Mouse (Mus musculus): Measurements from ENCODE around the gene A830031A19Rik. TPM values are rescaled to one million over a fixed set of nuclear protein-coding genes. Genes with fewer than 3 reads are reported as not detected.

A830031A19Rik gene
- polyA plus RNA-seq, 1 experiment from 2014 or later: not detected

DNA sequence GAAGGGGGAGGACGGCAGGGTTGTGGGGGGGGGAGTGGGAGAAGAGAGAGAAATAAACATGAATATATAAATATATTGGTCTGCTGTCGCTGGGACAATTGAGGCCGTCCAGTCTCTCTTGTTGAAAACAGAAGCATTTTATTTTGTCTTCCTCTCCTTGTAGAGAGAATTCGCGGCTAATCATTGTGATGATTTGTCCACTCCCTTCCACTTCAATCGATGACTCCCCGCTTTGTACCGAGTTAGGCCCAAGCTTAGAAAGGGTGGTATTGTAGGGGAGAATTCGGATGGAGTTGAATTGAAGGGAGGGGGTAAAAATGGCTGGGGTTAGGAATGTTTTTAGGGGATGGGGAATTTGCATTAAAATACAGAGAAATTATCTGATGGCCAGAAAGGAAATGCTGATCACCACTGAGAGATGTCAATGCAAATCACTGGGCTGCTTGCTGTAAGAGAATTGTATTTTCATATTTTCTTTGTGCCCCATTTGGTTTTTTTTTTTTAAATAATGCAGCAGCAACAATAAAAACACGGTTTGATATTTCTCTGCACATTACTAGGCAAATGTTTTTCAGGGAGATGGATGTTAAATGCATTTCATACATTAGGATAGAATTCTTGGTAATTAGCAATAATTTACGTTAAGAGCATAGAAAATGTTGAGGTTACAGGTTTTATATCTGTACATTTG, 7.7 kb upstream of the A830031A19Rik start:
- peak overlapping the region; percentile 95 for H3K27ac ChIP-seq (ENCODE audit: low read depth)
- H3K9ac ChIP-seq (ENCODE audit: low read length): peak overlapping the region; percentile 89
- H3K27me3 ChIP-seq (replicated peaks; ENCODE audit: control insufficient read depth, insufficient read depth, low read length): no peaks in the 10 kb centered on the region

DNA sequence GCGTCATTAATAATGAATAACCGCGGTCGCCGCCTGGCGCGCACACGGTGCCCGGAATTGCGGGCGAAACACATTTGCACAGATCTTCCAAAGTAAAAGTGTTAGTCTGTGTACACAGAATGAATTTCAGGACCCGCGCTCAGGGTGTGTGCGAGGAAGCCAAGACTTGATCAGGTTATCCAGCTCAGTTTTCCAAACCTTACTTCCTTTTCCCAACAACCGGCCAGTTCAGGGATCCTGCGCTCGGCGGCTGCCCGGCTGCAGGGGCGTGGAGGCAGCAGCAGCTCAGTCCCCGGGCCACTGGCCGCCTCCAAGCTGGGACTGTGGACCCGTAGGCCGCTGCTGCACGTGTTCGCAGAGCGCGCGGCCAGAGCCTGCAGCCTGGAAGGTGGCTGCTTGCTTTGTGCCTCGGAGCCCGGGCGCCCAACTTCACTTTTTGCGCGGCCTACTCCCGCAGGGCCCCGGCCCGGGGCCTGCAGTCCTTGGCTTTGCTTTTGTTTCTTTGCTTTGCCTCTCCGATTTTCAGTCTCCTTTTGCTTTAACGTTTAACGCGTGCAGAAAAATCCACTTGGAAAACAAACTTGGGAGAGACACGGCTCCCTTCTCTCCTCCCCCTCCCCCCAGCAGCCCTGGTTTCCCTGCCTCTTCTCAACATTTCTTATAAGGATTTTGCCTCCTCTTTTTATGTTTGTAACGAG, 7.0 kb upstream of the A830031A19Rik start:
- Histone ChIP-seq H3K4me2 (ENCODE audit: low read length) (peak overlapping the region; percentile 100), H3K27ac (ENCODE audit: low read depth) (peak overlapping the region; percentile 95), H3K4me1 (replicated peaks; ENCODE audit: control insufficient read depth, insufficient read depth, low read length) (peaks cover 16% of the 10 kb centered on the region), H3K4me3 (ENCODE audit: low read depth, low read length) (peak overlapping the region; percentile 68), H3K36me3 (ENCODE audit: control insufficient read depth, insufficient read depth, low read length) (peaks cover 17% of the 10 kb centered on the region), H3K9ac (ENCODE audit: low read length) (peak overlapping the region; percentile 89), H3K9me3 (ENCODE audit: control insufficient read depth, low read length) (no peaks in the 10 kb centered on the region), H3K27me3 (replicated peaks; ENCODE audit: control insufficient read depth, insufficient read depth, low read length) (no peaks in the 10 kb centered on the region)
- DNase-seq (ENCODE audit: low spot score) (peak; percentile 85), ATAC-seq (replicated peaks; ENCODE audit: low FRiP score, low TSS enrichment, low read depth) (0 out of 2 replicates have a peak, but pooled peaks have one; percentile 1)
- WGBS: under 1% methylated on average over 43 of the region's 43 CpGs

More for the DNA sequence above, 7.7 kb upstream of the A830031A19Rik start:
- H3K4me1 ChIP-seq (replicated peaks; ENCODE audit: control insufficient read depth, insufficient read depth, low read length): peaks cover 17% of the 10 kb centered on the region
- WGBS: 22% methylated on average over 11 of the region's 11 CpGs
- no peaks in the 10 kb centered on the region for H3K9me3 ChIP-seq (ENCODE audit: control insufficient read depth, low read length)
- peak overlapping the region; percentile 68 for H3K4me3 ChIP-seq (ENCODE audit: low read depth, low read length)
- DNase-seq (ENCODE audit: low spot score): peak; percentile 49
- peak overlapping the region; percentile 100 for H3K4me2 ChIP-seq (ENCODE audit: low read length)
- ATAC-seq (replicated peaks; ENCODE audit: low FRiP score, low TSS enrichment, low read depth): no peak
- H3K36me3 ChIP-seq (ENCODE audit: control insufficient read depth, insufficient read depth, low read length): peaks cover 21% of the 10 kb centered on the region

DNA sequence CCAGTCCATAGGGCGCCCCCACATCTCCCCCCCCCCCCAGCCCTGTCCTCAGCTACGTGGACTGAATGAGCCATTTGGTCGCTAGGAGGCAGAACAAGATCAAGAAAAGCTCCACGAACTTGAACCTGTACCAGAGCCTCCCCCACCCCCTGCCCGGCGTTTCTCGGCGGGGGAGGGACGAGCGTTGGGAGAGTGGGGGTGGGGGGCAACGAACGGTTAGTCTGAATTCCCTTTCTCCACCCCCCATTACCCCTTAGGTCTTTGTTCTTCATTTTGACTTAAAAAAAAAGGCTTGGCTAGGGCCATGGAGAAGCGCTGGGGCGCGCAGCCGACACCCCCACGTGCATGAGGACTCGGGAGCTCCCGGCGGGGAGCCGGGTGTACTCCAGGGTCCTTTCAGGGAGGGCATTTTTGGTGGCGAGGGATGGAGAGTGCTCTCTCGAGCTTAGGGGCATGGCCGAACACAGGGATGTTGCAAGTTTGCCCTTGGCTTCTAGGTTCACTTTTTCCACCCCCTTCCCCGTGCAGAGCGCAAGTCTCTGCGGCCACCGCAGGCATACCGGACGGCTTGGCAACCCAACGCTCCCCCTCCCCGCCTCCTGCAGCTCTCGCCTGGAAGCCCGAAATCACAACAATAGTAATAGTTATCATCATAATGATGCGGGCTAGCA, 6.3 kb upstream of the A830031A19Rik start:
- Histone ChIP-seq H3K9me3 (ENCODE audit: control insufficient read depth, low read length) (no peaks in the 10 kb centered on the region), H3K36me3 (ENCODE audit: control insufficient read depth, insufficient read depth, low read length) (peaks cover 10% of the 10 kb centered on the region), H3K27ac (ENCODE audit: low read depth) (peak overlapping the region; percentile 95), H3K9ac (ENCODE audit: low read length) (peak overlapping the region; percentile 89), H3K4me3 (ENCODE audit: low read depth, low read length) (peak overlapping the region; percentile 68), H3K27me3 (replicated peaks; ENCODE audit: control insufficient read depth, insufficient read depth, low read length) (no peaks in the 10 kb centered on the region), H3K4me2 (ENCODE audit: low read length) (peak overlapping the region; percentile 100), H3K4me1 (replicated peaks; ENCODE audit: control insufficient read depth, insufficient read depth, low read length) (peaks cover 9% of the 10 kb centered on the region; the same call in 1 of the 2 replicates)
- peak; percentile 55 for ATAC-seq (replicated peaks; ENCODE audit: low FRiP score, low TSS enrichment, low read depth)
- peak; percentile 90 for DNase-seq (ENCODE audit: low spot score)
- WGBS: under 1% methylated on average over 34 of the region's 35 CpGs

DNA sequence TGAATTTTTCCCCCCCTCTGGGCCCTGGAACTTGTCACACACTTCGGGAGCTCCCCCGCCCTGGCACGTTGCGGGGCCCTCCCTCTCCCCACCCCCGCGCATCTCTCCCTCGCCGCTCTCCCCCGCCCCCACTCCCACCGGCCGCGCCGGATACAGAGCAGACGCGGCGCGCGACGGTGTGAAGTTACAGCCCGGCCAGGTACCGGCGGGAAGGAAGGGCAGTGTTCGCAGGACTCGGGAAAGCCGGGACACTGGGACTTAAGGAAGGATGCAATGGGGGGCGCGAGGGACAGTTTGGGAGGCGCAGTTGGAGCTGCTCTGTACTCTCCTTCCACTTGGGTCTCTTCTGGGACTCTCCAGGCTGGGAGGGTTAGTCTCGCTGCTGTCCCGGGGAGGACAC, 5.7 kb upstream of the A830031A19Rik start:
- DNase-seq (ENCODE audit: low spot score) (peak; percentile 88), ATAC-seq (replicated peaks; ENCODE audit: low FRiP score, low TSS enrichment, low read depth) (peak; percentile 15)
- Histone ChIP-seq H3K4me1 (replicated peaks; ENCODE audit: control insufficient read depth, insufficient read depth, low read length) (peaks cover 6% of the 10 kb centered on the region; the same call in 1 of the 2 replicates), H3K9ac (ENCODE audit: low read length) (peak overlapping the region; percentile 89), H3K9me3 (ENCODE audit: control insufficient read depth, low read length) (no peaks in the 10 kb centered on the region), H3K4me3 (ENCODE audit: low read depth, low read length) (peak overlapping the region; percentile 68), H3K27ac (ENCODE audit: low read depth) (peak overlapping the region; percentile 95), H3K4me2 (ENCODE audit: low read length) (peak overlapping the region; percentile 100), H3K27me3 (replicated peaks; ENCODE audit: control insufficient read depth, insufficient read depth, low read length) (no peaks in the 10 kb centered on the region), H3K36me3 (ENCODE audit: control insufficient read depth, insufficient read depth, low read length) (peaks cover 4% of the 10 kb centered on the region)
- WGBS: under 1% methylated on average over 28 of the region's 30 CpGs

DNA sequence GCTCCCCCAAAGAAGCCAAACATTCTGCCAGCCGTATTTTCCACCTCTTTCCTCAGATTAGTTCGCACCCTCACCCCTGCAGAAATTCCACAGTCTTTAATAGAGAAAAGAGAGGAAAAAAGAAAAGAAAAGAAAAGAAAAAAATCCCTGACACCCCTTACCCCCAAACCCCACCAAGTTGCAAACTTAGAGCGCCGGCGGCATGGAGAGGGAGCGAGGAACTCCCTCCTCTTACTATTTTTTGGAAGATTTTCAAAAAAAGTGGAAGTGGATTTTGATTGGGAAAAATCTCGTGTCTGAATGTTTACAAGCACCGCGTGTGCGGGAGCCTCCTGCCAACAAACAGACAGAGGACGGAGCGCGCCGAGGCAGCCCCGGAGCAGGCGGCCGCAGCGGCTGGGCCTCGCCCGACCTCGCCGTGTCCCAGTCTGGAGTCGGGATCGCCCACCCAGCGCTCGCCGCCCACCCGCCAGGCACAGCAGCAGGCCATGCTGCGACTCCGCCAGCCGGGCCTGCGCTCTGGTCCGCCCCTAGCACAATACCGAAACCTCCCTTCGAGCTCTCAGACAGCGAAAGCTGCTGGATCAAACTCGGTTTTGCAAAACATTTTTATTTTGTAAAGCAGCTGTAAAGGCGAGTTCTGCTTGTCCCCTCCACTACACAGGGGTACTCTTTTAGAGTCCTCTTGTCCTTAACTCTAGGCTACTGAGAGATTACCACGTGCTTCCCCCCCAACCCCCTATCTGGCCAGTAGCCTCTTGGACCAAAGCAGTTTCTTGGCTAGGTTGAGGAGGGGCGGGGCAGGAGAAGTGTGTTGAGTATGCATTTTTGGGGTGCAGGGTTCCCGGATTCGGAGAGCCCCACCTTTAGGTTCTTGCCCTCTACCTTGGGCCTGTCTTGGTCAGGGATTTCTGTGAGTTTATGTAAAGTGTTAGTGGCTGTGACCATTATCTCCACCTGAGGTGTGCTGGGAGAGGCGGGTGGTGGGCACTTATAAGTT, 4.8 kb upstream of the A830031A19Rik start:
- Histone ChIP-seq H3K4me2 (ENCODE audit: low read length) (peak overlapping the region; percentile 100), H3K27me3 (replicated peaks; ENCODE audit: control insufficient read depth, insufficient read depth, low read length) (no peaks in the 10 kb centered on the region; the same call in 1 of the 2 replicates), H3K27ac (ENCODE audit: low read depth) (peak overlapping the region; percentile 95), H3K36me3 (ENCODE audit: control insufficient read depth, insufficient read depth, low read length) (no peaks in the 10 kb centered on the region), H3K9ac (ENCODE audit: low read length) (peak overlapping the region; percentile 89), H3K9me3 (ENCODE audit: control insufficient read depth, low read length) (no peaks in the 10 kb centered on the region), H3K4me1 (replicated peaks; ENCODE audit: control insufficient read depth, insufficient read depth, low read length) (peaks cover 10% of the 10 kb centered on the region), H3K4me3 (ENCODE audit: low read depth, low read length) (peak overlapping the region; percentile 68)
- ATAC-seq (replicated peaks; ENCODE audit: low FRiP score, low TSS enrichment, low read depth): 0 out of 2 replicates have a peak, but pooled peaks have one; percentile 2
- peak; percentile 87 for DNase-seq (ENCODE audit: low spot score)
- WGBS: 1% methylated on average over 43 of the region's 43 CpGs

DNA sequence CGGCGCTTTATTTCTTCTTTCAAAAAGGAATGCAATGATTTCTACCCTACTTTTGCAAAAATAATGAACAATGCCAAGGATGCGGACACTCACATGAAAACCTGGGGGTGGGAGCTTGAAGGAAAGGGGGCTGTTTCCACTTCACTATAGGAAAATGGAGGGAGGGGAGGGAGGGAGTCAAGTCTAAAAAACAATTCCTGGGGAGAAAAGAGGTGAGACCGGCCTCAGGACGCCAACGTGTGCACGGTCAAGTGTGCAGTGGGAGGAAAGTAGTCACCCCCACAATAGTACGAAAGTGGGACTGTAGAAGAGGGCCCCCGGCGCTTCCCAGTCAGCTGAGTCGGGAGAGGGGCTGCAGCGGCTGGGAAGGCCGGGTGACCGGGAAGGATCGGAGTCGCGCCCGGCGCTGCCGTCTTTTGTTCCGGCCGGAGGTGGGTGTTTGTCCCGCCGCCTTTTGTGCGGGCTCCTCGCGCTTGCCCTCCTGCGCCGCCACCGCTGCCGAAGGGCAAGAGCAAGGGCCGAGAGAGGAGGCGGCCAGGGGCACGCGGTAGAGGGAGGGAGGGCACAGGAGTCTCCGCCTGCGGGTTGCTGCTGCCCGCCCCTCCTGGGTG, 4.0 kb upstream of the A830031A19Rik start:
- H3K36me3 ChIP-seq (ENCODE audit: control insufficient read depth, insufficient read depth, low read length): no peaks in the 10 kb centered on the region
- H3K4me3 ChIP-seq (ENCODE audit: low read depth, low read length): peak overlapping the region; percentile 68
- H3K4me2 ChIP-seq (ENCODE audit: low read length): peak overlapping the region; percentile 100
- no peaks in the 10 kb centered on the region for H3K9me3 ChIP-seq (ENCODE audit: control insufficient read depth, low read length)
- peaks cover 9% of the 10 kb centered on the region for H3K4me1 ChIP-seq (replicated peaks; ENCODE audit: control insufficient read depth, insufficient read depth, low read length)
- DNase-seq (ENCODE audit: low spot score): peak; percentile 79
- ATAC-seq (replicated peaks; ENCODE audit: low FRiP score, low TSS enrichment, low read depth): no peak
- H3K27ac ChIP-seq (ENCODE audit: low read depth): peak overlapping the region; percentile 95
- H3K9ac ChIP-seq (ENCODE audit: low read length): peak overlapping the region; percentile 89
- H3K27me3 ChIP-seq (replicated peaks; ENCODE audit: control insufficient read depth, insufficient read depth, low read length): peaks cover 4% of the 10 kb centered on the region; the same call in 1 of the 2 replicates
- under 1% methylated on average over 37 of the region's 38 CpGs for WGBS

- Histone ChIP-seq H3K4me2 (ENCODE audit: low read length) (peak within 1 kb of the TSS; percentile 100), H3K27me3 (replicated peaks; ENCODE audit: control insufficient read depth, insufficient read depth, low read length) (peaks cover 11% of the 10 kb centered on the region; the same call in 1 of the 2 replicates), H3K9me3 (ENCODE audit: control insufficient read depth, low read length) (no peaks in the 10 kb centered on the region), H3K9ac (ENCODE audit: low read length) (peak within 1 kb of the TSS; percentile 89), H3K4me1 (replicated peaks; ENCODE audit: control insufficient read depth, insufficient read depth, low read length) (peaks cover 9% of the 10 kb centered on the region), H3K36me3 (ENCODE audit: control insufficient read depth, insufficient read depth, low read length) (no peaks in the 10 kb centered on the region), H3K4me3 (ENCODE audit: low read depth, low read length) (peak within 1 kb of the TSS; percentile 68), H3K27ac (ENCODE audit: low read depth) (peak within 1 kb of the TSS; percentile 95)
- ATAC-seq (replicated peaks; ENCODE audit: low FRiP score, low TSS enrichment, low read depth) (peak; percentile 68), DNase-seq (ENCODE audit: low spot score) (peak; percentile 86)
- WGBS: under 1% methylated on average over 38 of the region's 51 CpGs
These were observed 3.2 kb upstream of the A830031A19Rik start, which contains the start of gene Bcl11a for GRCm38 (mm10) chr11:24077795-24078705. Bcl11a (plus strand) TSS chr11:24078056.
